Mouse (Mus musculus) heart, adult 2 months (tissue): Measurements from ENCODE around the gene Cuta.

Experiments
- CTCF ChIP-seq: fragments of 200-600 bp; IDR thresholded peaks from 2 replicates; pipeline ENCODE4 v1.8.1; 2022; ENCODE audit warnings: antibody characterized with exemption, mild to moderate bottlenecking, moderate library complexity
- EP300 ChIP-seq: fragments of 200-500 bp; IDR thresholded peaks from 2 replicates; pipeline ENCODE4 v1.6.1; 2011; ENCODE audit warnings: low read depth, low read length, control low read depth; ENCODE audit not compliant: insufficient read depth
- POLR2A ChIP-seq: fragments of 200-500 bp; IDR thresholded peaks from 2 replicates; pipeline ENCODE4 v1.6.1; 2011; ENCODE audit warnings: mild to moderate bottlenecking, low read depth, low read length, control low read depth; ENCODE audit not compliant: insufficient read depth

DNA sequence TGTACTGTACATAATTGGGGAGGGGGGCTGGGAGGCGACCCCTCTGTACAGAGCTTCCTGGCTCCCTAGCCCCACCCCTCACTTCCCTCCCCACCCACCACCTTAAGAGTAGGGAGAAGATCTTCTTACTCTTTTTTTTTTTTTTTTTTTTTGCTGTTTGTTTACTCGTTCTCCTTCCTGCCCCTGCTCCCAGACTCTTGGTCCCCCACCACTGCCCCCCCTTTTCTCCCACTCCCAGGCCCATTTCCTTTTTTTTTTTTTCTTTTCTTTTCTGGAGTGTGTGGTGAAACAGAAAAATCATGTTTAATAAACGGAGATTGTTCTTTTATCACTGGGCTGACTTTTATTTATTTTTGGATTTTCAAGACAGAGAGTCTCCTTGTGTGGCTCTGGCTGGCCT is 32.7 kb upstream of the Cuta start:
- TF ChIP-seq CTCF (no peak), EP300 (no peak), POLR2A (no peak)
